Mouse (Mus musculus) thymus, adult 18-20 months (tissue): ENCODE measurements around the gene Gabrq.

Source experiments
- DNase-seq, 2 experiments: peaks; one replicate each; pipeline ENCODE4 v3.0.0; 2022; ENCODE audit warnings: mixed read lengths in 2 of 2

Gene Gabrq

DNA sequence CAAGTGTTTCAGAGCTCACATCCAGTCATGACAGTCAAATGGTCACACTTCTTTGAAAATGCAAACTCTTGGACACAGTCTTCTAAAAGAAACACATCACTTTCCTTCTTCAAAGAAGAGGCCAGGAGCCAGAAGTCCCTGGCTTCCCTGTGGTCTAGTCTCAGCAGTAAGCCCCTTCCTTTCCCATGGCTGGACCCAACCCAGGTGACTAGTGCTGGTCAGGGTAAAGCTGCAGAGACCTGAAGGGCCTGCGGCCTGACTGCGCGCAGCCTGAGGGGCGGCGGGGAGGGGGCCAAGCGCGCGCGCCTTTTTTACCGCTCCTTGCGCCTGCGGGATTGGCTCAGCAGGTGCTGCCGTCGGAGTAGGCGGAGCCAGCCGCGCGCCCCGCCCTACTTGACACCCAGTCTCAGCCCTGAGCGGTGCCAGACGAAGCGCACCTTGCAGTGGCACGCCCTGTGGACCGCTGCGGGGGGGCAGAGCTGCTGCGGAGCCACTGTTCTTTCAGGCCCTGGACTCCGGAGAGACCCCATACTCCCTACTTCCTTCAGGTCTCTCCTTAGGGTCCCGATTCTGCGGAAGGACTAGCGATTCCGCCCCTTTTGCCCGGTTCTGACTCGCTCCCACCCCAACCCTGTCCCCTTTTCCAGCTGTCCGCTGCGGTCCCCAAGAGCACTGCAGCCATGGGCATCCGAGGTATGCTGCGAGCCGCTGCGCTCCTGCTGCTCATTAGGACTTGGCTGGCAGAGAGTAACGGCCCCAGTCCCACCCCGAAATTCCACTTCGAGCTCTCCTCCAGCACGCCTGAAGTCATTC, at the start of gene Gabrq:
TSS of gene Gabrq (plus strand) at position 403 of the 813 bp plus-strand sequence.
- peak in 1 of 2 experiments; percentile 6 for DNase-seq

- no peak for DNase-seq
Measured at GRCm38 (mm10) chrX:72788773-72789557, 36.0 kb upstream of the Gabrq start.

GRCm38 (mm10) chrX:72789558-72789871, 35.5 kb upstream of the Gabrq start:
- no peak for DNase-seq

GRCm38 (mm10) chrX:72819594-72819993, 5.4 kb upstream of the Gabrq start:
- peak in 1 of 2 experiments; percentile 9 for DNase-seq

DNA sequence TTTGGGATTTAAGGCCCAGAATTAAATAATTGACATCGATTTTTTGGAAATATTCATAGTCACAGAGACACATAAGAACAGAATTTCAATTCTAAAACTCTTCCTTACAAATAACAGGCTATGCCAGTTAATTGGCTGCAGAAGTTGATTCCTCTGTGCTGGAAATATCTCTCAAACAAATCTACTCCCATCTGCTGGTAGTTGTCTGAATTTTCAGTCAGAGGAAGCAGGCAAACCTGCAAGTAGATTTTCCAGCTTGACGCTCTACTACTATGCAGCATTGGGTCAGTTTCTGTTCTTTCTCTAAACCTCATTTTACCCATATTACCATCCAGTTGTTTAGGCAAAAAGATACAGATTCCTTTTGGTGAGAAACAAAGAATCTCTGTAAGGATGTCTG, 1.7 kb upstream of the Gabrq start:
- DNase-seq = no peak

GRCm38 (mm10) chrX:72825589-72825905, 569 bp downstream of the Gabrq start:
- no peak for DNase-seq
